Mouse (Mus musculus) heart, adult 2 months (tissue): ENCODE data around the gene Cebpb. TPM values are rescaled to one million over a fixed set of nuclear protein-coding genes. Genes with fewer than 3 reads are reported as not detected.

Experiments
- DNase-seq, 2 experiments: peaks; one replicate each; pipeline ENCODE4 v3.0.0; 2021
- H3K27ac ChIP-seq: fragments of 200-600 bp; 2 replicates; pipeline ENCODE4 v1.8.1; 2022
- H3K27me3 ChIP-seq: fragments of 200-500 bp; 2 replicates; pipeline ENCODE4 v1.6.1; 2012; ENCODE audit warnings: mild to moderate bottlenecking, low read length, inconsistent platforms, mixed read lengths; ENCODE audit not compliant: control insufficient read depth, insufficient read depth
- H3K36me3 ChIP-seq: fragments of 200-500 bp; 2 replicates; pipeline ENCODE4 v1.6.1; 2012; ENCODE audit warnings: low read length, inconsistent platforms; ENCODE audit not compliant: control insufficient read depth, insufficient read depth
- H3K4me1 ChIP-seq: fragments of 200-500 bp; 2 replicates; pipeline ENCODE4 v1.6.1; 2011; ENCODE audit warnings: low read length; ENCODE audit not compliant: control insufficient read depth, insufficient read depth
- H3K4me3 ChIP-seq: fragments of 200-600 bp; 2 replicates; pipeline ENCODE4 v1.8.1; 2022
- H3K79me2 ChIP-seq: fragments of 200-500 bp; replicated peaks from 2 replicates; pipeline ENCODE4 v1.6.1; 2012; ENCODE audit warnings: mild to moderate bottlenecking, inconsistent platforms, low read length, moderate library complexity, mixed read lengths; ENCODE audit not compliant: control insufficient read depth, insufficient read depth
- H3K9ac ChIP-seq: fragments of 200-500 bp; 2 replicates; pipeline ENCODE4 v1.6.1; 2012; ENCODE audit warnings: low read depth, mild to moderate bottlenecking, control low read depth, inconsistent platforms, low read length, mixed read lengths
- CTCF ChIP-seq: fragments of 200-600 bp; IDR thresholded peaks from 2 replicates; pipeline ENCODE4 v1.8.1; 2022; ENCODE audit warnings: antibody characterized with exemption, mild to moderate bottlenecking, moderate library complexity
- EP300 ChIP-seq: fragments of 200-500 bp; IDR thresholded peaks from 2 replicates; pipeline ENCODE4 v1.6.1; 2011; ENCODE audit warnings: low read depth, low read length, control low read depth; ENCODE audit not compliant: insufficient read depth
- POLR2A ChIP-seq: fragments of 200-500 bp; IDR thresholded peaks from 2 replicates; pipeline ENCODE4 v1.6.1; 2011; ENCODE audit warnings: mild to moderate bottlenecking, low read depth, low read length, control low read depth; ENCODE audit not compliant: insufficient read depth
- WGBS: fragments of 180-500 bp; shearing (Covaris S2); methylation state at CpG from one replicate; pipeline ENCODE4 v1.1.7; 2018; 5-methylcytosine and 5-hydroxymethylcytosine counted together
- intact Hi-C: fragments of 180-260 bp; cut with DNase I; formaldehyde crosslinking; loops from one replicate; pipeline ENCODE4 v1.15.1; 2025
- polyA plus RNA-seq: library from polyadenylated mRNA; depleted of rRNA; stranded (reverse); fragments of >200 nt; gene quantifications from 2 replicates; pipeline ENCODE4 v1.2.3, GENCODE M21; 2012
- total RNA-seq, 2 experiments: library from RNA; stranded (reverse); gene quantifications; 2 replicates each; pipeline ENCODE4 v1.2.3; 2021

Cebpb gene
- total and polyA plus RNA-seq, 3 experiments: 77.8 to 133 (median 88.1) TPM

DNA sequence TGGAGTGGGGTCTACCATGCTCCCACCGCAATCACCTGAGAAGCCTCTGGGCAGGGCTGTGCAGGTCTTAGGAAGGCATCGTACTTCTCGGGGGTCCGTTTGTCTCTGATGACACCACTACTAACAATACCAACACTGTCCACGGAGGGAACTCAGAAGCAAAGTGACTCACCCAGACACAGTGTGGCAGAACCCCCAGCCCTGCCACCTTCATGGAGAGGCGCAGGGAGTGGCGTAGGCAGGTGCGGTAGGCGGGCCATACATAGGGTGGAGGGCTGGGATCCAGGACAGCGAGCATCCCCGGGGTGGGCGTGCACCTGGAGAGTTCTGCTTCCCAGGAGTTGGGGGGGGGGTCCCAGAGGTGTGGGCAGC lies 603 bp upstream of the Cebpb start:
- 51% methylated on average over 12 of the region's 12 CpGs for WGBS
- peak overlapping the region; percentile 91 for H3K27ac ChIP-seq
- H3K4me1 ChIP-seq: peaks cover 9% of the 10 kb centered on the region
- DNase-seq: no peak
- TF ChIP-seq POLR2A (no peak), EP300 (no peak), CTCF (no peak)
- H3K79me2 ChIP-seq: no peaks in the 10 kb centered on the region
- peak overlapping the region; percentile 98; the same call in 1 of the 2 replicates for H3K9ac ChIP-seq
- no peak overlapping the region for H3K4me3 ChIP-seq
- intact Hi-C loops: loop anchor here (5.0 to 10.0 kb wide), 2 partner anchors 329 to 407 kb away; no protein-coding TSS in a partner anchor
- no peaks in the 10 kb centered on the region for H3K36me3 ChIP-seq
- H3K27me3 ChIP-seq: no peaks in the 10 kb centered on the region

DNA sequence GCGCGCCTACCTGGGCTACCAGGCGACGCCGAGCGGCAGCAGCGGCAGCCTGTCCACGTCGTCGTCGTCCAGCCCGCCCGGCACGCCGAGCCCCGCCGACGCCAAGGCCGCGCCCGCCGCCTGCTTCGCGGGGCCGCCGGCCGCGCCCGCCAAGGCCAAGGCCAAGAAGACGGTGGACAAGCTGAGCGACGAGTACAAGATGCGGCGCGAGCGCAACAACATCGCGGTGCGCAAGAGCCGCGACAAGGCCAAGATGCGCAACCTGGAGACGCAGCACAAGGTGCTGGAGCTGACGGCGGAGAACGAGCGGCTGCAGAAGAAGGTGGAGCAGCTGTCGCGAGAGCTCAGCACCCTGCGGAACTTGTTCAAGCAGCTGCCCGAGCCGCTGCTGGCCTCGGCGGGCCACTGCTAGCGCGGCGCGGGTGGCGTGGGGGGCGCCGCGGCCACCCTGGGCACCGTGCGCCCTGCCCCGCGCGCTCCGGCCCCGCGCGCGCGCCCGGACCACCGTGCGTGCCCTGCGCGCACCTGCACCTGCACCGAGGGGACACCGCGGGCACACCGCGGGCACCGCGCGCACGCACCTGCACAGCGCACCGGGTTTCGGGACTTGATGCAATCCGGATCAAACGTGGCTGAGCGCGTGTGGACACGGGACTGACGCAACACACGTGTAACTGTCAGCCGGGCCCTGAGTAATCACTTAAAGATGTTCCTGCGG lies 945 bp downstream of the Cebpb start, which contains the start of gene Tmem189:
Gene Tmem189 (minus strand): TSS at position 322 of the 718 bp plus-strand sequence.
- peaks cover 9% of the 10 kb centered on the region for H3K4me1 ChIP-seq
- TF ChIP-seq EP300 (peak; percentile 25; the same call in 1 of the 2 replicates), CTCF (no peak)
- 3% methylated on average over 93 of the region's 99 CpGs for whole genome bisulfite sequencing
- no peaks in the 10 kb centered on the region for H3K79me2 ChIP-seq
- no peaks in the 10 kb centered on the region for H3K36me3 ChIP-seq
- peak within 1 kb of the TSS; percentile 91 for H3K27ac ChIP-seq
- intact Hi-C loops: loop anchor here (2.0 to 10.0 kb wide), 4 partner anchors 87 to 405 kb away; no protein-coding TSS in a partner anchor
- H3K9ac ChIP-seq: peak within 1 kb of the TSS; percentile 98
- peak; percentile 77 to 79 for DNase-seq
- peak within 1 kb of the TSS; percentile 79 for H3K4me3 ChIP-seq
- H3K27me3 ChIP-seq: no peaks in the 10 kb centered on the region

DNA sequence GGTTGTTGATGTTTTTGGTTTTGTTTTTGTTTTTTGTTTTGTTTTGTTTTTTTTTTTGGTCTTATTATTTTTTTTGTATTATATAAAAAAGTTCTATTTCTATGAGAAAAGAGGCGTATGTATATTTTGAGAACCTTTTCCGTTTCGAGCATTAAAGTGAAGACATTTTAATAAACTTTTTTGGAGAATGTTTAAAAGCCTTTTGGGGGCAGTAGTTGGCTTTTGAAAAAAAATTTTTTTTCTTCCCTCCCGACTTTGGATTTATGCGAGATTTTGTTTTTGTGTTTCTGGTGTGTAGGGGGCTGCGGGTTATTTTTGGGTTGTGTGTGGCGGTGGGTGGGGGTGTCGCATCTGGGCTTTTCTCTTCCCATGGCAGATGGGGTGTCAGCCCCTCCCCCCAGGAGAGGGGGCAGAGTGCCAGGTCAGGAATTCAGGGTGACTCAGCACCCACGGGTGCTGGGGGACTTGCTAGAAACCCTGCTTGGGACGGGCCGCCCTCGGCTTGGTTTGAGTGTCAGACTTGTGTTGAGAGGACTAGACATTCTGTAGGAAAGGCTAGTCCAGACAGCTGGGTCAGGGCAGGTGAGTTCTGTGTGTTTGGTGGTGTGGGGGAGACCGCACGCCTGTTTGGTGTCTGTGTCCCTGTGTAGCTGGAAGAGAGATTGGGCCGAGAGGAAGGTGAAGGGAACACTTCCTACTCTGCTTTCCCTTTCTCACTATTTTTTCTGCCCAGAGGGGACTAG lies 1.7 kb downstream of the Cebpb start:
- peak overlapping the region; percentile 91 for H3K27ac ChIP-seq
- H3K9ac ChIP-seq: peak overlapping the region; percentile 98
- H3K27me3 ChIP-seq: no peaks in the 10 kb centered on the region
- intact Hi-C loops: loop anchor here (2.0 to 5.0 kb wide), 2 partner anchors 86 to 157 kb away; no protein-coding TSS in a partner anchor
- WGBS: 40% methylated on average over 15 of the region's 15 CpGs
- H3K4me3 ChIP-seq: peak overlapping the region; percentile 79
- TF ChIP-seq POLR2A: no peak; the same call in 1 of the 2 replicates
- TF ChIP-seq CTCF: no peak
- no peak; the same call in 1 of the 2 replicates for TF ChIP-seq EP300
- H3K36me3 ChIP-seq: no peaks in the 10 kb centered on the region
- peaks cover 9% of the 10 kb centered on the region for H3K4me1 ChIP-seq
- DNase-seq: peak; percentile 63 to 78
- H3K79me2 ChIP-seq: no peaks in the 10 kb centered on the region

DNA sequence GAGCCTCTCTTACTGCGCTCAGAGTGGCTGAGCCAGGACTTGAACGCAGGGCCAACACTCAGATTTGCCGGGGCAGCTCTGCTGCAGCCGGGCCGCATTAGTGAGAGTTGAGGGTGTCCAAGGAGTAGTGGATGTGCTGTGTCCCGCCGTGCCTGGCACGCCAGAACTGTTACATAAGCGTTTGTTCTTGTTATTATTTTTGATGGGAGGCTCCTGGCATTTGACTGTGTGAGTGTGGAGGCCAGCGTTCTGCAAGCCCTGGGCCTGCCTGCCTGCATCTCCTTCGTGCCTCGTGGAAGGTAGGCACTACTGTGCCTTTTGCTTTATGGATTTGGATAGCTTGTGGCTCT lies 2.2 kb downstream of the Cebpb start:
- Histone ChIP-seq H3K36me3 (no peaks in the 10 kb centered on the region), H3K27ac (peak overlapping the region; percentile 91), H3K9ac (peak overlapping the region; percentile 84), H3K4me1 (peaks cover 9% of the 10 kb centered on the region), H3K4me3 (peak overlapping the region; percentile 79), H3K79me2 (no peaks in the 10 kb centered on the region), H3K27me3 (no peaks in the 10 kb centered on the region)
- intact Hi-C loops: loop anchor here (2.0 to 5.0 kb wide), 2 partner anchors 86 to 156 kb away; no protein-coding TSS in a partner anchor
- peak in 1 of 2 experiments; percentile 81 for DNase-seq
- TF ChIP-seq EP300 (peak; percentile 76; the same call in 1 of the 2 replicates), POLR2A (peak; percentile 71), CTCF (no peak)
- 41% methylated on average over 12 of the region's 12 CpGs for WGBS

DNA sequence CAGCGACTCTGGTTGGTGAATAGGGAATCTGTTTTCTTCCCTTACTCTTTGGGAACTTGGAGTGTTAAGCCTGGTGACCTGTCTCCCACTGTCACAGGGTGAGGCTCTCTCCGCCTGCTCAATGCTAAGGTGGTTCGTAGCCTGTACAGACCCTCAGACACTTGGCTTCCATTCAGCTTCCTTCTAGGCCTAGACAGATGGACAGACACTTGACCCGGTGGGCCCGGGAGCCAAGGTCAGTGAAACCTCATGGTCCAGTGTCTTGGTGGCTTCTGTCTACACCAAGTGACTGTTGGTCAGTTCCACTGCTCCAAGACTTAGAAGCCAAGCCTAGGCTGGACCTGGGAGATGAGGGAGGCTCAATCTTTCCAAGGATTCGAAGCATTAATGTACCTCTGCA lies 2.7 kb downstream of the Cebpb start:
- TF ChIP-seq POLR2A (no peak), EP300 (no peak), CTCF (no peak)
- peak overlapping the region; percentile 84 for H3K9ac ChIP-seq
- peak in 1 of 2 experiments; percentile 34 for DNase-seq
- H3K4me1 ChIP-seq: peaks cover 11% of the 10 kb centered on the region
- no peaks in the 10 kb centered on the region for H3K36me3 ChIP-seq
- no peaks in the 10 kb centered on the region for H3K79me2 ChIP-seq
- no peaks in the 10 kb centered on the region for H3K27me3 ChIP-seq
- WGBS: 74% methylated on average over 6 of the region's 6 CpGs
- H3K27ac ChIP-seq: peak overlapping the region; percentile 91
- peak overlapping the region; percentile 79 for H3K4me3 ChIP-seq
- intact Hi-C loops: loop anchor here (2.0 to 5.0 kb wide), 2 partner anchors 85 to 156 kb away; no protein-coding TSS in a partner anchor
